Mouse (Mus musculus) adrenal gland, postnatal 36 days (tissue): ENCODE results near the gene Rapgef4. TPM values are rescaled to one million over a fixed set of nuclear protein-coding genes. Genes with fewer than 3 reads are reported as not detected.

Source experiments
- DNase-seq, 2 experiments: peaks; one replicate each; pipeline ENCODE4 v3.0.0; 2021; ENCODE audit warnings: mixed read lengths in 1 of 2
- total RNA-seq, 2 experiments: library from RNA; stranded (reverse); gene quantifications; 2 replicates each; pipeline ENCODE4 v1.2.3; 2021

Gene Rapgef4
- total RNA-seq, 2 experiments from 2014 or later: 131 to 359 TPM

- no peak for DNase-seq
Measured at GRCm38 (mm10) chr2:71982868-71983597, 2.0 kb downstream of the Rapgef4 start.

DNA sequence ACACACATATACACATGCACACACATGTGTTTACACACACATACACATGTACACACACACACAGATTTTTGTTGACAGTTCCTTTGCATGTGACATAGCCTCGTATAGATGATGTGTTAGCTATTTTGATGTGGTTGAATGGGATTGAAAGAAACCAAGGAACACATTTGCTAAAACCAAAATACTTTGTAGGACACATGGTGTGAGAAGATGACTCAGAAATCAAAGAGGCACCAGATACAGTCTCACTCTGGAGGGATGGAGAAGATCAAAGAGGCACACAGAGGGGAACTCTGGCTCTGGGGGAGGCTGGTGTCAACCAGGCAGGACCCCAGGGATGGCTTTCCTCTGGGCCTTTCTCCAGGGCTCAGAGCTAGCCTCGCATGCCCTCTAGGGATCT is 4.7 kb downstream of the Rapgef4 start:
- DNase-seq: no peak

DNA sequence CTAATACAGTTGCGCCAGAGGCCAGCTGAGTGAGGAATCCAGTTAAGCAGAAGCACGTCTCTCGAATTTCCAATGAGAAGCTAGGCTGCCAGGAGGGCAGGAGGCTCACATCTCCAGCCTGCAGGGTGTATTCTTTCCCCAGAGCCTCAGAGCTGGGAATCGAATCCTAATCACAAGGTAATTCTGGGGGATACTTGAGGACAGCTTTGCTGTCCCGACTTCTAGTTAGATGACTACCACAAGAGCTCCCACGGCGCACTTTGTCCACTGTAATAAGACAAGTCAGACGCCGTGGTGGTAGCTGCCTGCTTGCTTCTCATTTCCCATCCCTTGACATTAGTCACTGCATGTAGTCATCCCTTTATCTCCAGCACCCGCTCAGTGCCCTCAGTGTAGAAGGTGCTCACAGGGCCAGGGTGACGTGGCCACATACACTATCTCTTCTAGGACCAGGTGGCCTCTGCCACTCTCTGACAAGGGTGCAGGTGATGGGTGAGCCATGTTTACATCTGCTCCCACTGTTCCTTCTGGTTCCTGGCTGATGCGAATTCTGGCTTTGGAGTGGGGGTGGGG is 5.3 kb downstream of the Rapgef4 start:
- peak; percentile 18 to 25 for DNase-seq

DNA sequence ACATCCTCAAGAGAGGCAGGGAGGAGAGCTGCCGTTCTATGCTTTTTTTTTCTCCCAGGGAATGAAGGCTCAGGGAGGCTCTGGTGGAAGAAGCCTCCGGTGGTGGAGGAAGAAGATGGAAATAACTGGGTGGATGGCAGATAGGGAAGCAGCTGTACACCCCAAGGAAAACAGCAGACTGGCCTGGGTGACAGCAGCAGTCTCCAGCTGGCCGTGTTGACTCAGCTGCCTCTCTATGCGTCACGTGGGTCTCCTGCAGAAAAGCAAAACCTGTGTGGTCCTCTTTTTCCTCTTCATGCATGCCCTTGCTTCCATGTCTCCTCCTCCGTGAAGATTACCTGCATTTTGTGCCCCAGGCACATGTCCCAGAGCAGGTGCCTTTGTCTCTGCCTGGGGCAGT is 7.5 kb downstream of the Rapgef4 start:
- DNase-seq: no peak

DNA sequence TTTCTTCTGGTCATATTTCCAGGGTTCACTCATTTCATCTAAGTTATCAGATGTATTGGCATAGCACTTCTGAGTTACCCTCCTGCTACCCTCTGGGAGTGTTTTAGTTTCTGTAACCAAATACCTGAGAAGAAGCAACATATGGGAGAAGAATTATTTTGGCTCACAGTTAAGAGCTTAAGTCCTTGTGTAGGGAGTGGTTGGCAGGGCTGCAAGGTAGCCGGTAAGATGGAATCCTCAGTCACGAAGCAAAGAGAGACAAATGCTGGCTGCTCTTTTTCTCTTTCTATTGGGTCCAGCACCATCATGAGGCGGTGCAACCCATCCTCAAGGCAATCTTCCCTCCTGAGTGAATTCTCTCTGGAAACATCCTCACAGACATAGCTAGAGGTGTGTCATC is 11.1 kb downstream of the Rapgef4 start:
- DNase-seq: no peak

GRCm38 (mm10) chr2:71993729-71994423 is 12.8 kb downstream of the Rapgef4 start:
- DNase-seq: no peak

DNA sequence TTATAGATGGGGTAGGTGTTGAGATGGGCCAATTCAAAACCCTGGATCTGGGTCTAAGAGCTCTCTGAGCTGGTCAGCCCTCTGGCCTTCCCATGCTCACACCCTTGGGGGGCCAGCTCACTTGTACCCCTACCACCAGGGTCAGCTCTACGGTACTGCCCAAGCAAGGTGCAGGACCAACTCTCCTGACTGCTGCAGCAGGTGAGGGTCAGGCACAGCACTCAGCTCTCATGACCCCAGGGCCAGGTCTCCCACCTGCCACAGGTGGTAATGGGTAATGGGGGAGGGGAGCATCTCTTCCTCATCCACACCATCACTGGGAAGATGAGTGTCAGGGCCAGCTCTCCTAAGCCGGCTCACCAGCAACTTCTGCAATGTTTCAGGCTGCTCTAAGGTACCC is 17.5 kb downstream of the Rapgef4 start:
- DNase-seq: no peak

GRCm38 (mm10) chr2:72000102-72000501 is 19.1 kb downstream of the Rapgef4 start:
- DNase-seq: no peak

DNA sequence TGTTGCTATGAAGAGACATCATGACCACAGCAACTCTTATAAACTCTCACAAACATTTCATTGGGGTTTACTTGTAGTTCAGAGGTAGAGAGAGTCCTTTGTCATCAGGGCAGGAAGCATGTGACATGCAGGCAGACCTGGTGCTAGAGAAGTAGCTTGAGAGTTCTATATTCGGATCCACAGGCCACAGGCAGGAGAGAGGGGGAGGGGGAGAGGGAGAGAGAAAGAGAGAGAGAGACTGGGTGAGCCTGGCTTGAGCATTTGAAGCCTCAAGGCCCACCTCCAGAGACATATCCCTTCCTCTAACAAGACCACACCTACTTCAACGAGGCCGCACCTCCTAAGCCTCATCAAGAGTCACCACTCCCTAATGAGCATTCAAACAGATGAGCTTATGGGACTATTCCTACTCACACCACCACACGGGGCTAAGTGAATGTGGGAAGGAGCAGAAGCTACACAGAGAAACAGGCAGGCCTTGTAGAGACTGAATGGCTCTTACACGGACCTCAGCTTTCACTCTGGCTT is 21.9 kb downstream of the Rapgef4 start:
- no peak for DNase-seq

- DNase-seq: no peak
Measured at GRCm38 (mm10) chr2:72003756-72004525, 22.9 kb downstream of the Rapgef4 start.

DNA sequence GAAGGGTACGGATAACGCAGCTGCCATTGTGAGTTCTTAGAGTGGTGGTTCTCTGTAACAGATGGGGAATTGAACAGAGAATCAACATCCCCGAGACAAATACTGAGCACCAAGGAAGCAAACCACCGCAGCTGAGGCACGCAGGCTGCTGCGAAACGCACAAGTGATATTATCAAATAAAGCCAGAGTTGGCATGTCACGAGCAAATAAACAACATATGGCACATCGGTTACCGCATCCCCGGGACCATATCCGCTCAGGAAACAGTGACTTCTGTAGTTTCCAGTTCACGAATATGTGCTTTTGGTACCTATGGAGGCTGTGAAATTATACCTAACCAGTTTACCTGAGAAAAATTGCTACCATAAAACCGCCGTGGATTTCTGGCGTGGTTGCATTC is 24.0 kb downstream of the Rapgef4 start:
- no peak for DNase-seq

GRCm38 (mm10) chr2:72009446-72010218 is 28.6 kb downstream of the Rapgef4 start:
- no peak for DNase-seq

GRCm38 (mm10) chr2:72015366-72015765 is 34.3 kb downstream of the Rapgef4 start:
- no peak for DNase-seq

GRCm38 (mm10) chr2:72016013-72016412 is 35.0 kb downstream of the Rapgef4 start:
- DNase-seq: peak; percentile 7 to 17

- no peak for DNase-seq
Measured at GRCm38 (mm10) chr2:72017168-72017567, 36.1 kb downstream of the Rapgef4 start.

GRCm38 (mm10) chr2:72018736-72019135 is 37.7 kb downstream of the Rapgef4 start:
- no peak for DNase-seq

DNA sequence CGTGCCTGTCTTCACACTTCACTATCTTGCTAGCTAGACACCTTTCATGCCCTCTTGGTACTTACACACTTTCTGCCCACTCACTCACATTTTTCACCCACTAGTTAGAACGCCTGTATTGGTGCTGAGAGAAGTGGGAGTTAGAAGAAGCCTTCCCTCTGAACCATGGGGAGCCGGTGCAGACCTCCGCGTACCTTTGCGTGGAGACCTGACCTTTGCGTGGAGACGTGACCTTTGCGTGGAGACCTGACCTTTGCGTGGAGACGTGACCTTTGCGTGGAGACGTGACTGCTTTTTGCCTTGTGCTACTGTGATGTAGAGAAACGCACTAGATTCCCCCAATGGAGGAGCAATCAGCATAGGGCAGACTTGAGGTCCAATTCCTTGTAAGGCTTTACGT is 39.7 kb downstream of the Rapgef4 start:
- no peak for DNase-seq

- DNase-seq: no peak
Measured at GRCm38 (mm10) chr2:72021440-72021839, 40.4 kb downstream of the Rapgef4 start.

DNA sequence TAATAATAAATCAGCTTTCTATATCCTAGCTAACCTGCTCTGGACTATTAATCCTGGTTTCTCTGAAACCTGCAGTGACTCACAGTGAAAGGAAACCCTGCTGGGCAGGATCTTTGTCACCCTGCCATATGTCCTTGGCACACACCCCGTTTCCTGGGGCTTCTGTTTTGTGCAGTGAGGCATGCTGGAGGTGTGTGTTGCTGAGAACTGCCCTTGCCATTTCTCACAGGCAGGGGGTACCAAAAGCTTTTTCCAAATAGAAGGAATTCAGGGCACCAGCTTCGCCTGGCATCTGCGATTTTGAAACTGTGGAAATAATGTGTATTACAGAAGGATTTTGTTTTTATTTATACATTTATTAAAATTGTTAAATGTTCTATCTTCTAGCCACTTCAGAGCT is 40.8 kb downstream of the Rapgef4 start:
- peak; percentile 80 to 88 for DNase-seq

- no peak for DNase-seq
Measured at GRCm38 (mm10) chr2:72023791-72024190, 42.8 kb downstream of the Rapgef4 start.

DNA sequence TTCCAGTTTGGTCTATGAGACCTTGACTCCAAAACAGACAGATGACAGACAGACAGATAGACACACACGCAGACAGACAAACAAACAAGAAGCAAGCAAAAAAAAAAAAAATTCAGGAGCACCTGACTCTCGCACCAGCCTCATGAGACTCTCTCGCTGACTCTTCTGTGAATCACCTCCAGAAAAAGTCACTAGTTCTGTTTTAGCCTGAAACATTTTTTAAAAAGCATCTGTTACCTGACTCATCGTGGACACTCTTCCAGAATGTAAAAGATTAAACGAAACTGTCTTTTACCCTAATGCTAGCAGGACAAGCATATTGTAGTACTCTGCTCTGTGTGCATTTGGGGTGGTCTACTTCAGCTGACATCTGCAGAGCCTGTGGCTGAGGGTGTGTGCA is 44.6 kb downstream of the Rapgef4 start:
- DNase-seq: no peak

DNA sequence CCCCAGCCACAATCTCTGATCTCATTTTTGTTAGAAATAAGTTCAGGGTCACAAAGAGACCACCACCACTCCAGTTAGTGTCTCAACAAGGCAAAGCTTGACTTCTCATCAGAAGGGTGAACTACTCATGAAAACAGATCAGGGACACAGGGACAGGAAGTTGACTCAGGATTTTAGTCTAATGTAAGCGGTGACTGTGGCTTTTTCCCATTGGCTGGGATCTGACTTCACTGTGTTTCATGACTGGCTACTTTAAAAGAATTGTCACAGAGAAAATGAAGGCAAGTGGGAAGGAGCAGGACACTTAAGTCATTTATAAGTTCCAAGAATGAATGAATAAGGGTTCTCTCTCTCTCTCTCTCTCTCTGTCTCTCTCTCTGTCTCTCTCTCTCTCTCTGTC is 45.5 kb downstream of the Rapgef4 start:
- no peak for DNase-seq
